Mouse (Mus musculus): ENCODE data around the gene Cdr2l. TPM values are rescaled to one million over a fixed set of nuclear protein-coding genes. Genes with fewer than 3 reads are reported as not detected.

Cdr2l gene
- total and polyA plus RNA-seq, 2 experiments from 2014 or later: 16.9 to 45.8 TPM

GRCm38 (mm10) chr11:115427482-115428331 is 46.0 kb downstream of the Cdr2l start:
- WGBS: 33% methylated on average over 20 of the region's 20 CpGs

GRCm38 (mm10) chr11:115429307-115429706 is 47.6 kb downstream of the Cdr2l start:
- H3K27ac ChIP-seq (ENCODE audit: low read depth, low read length): no peak overlapping the region
- H3K4me3 ChIP-seq (ENCODE audit: low read depth, low read length): no peak overlapping the region
- no peak overlapping the region for H3K4me2 ChIP-seq (ENCODE audit: low read depth)
- TF ChIP-seq CTCF (IDR thresholded peaks at IDR 0.05; ENCODE audit: low read depth): no peak
- 68% methylated on average over 7 of the region's 7 CpGs for WGBS
- peaks cover 9% of the 10 kb centered on the region; the same call in 1 of the 2 replicates for H3K4me1 ChIP-seq (ENCODE audit: insufficient read depth)
- no peak for ATAC-seq
- no peak overlapping the region for H3K9ac ChIP-seq
- no peaks in the 10 kb centered on the region for H3K9me3 ChIP-seq (ENCODE audit: low read length)
- DNase-seq: no peak
- peaks cover 62% of the 10 kb centered on the region for H3K36me3 ChIP-seq (ENCODE audit: insufficient read depth)
- H3K27me3 ChIP-seq (ENCODE audit: insufficient read depth, low read length): no peaks in the 10 kb centered on the region

More at GRCm38 (mm10) chr11:115427482-115428331, 46.0 kb downstream of the Cdr2l start:
- peak; percentile 87 for TF ChIP-seq CTCF (IDR thresholded peaks at IDR 0.05; ENCODE audit: low read depth)
- Histone ChIP-seq H3K9ac (peak overlapping the region; percentile 54), H3K27me3 (ENCODE audit: insufficient read depth, low read length) (no peaks in the 10 kb centered on the region), H3K4me1 (ENCODE audit: insufficient read depth) (peaks cover 9% of the 10 kb centered on the region; the same call in 1 of the 2 replicates), H3K36me3 (ENCODE audit: insufficient read depth) (peaks cover 60% of the 10 kb centered on the region), H3K4me2 (ENCODE audit: low read depth) (peak overlapping the region; percentile 39), H3K9me3 (ENCODE audit: low read length) (no peaks in the 10 kb centered on the region), H3K4me3 (ENCODE audit: low read depth, low read length) (peak overlapping the region; percentile 16; the same call in 1 of the 2 replicates), H3K27ac (ENCODE audit: low read depth, low read length) (peak overlapping the region; percentile 79)
- ATAC-seq: peak; percentile 93
- DNase-seq: peak; percentile 92

DNA sequence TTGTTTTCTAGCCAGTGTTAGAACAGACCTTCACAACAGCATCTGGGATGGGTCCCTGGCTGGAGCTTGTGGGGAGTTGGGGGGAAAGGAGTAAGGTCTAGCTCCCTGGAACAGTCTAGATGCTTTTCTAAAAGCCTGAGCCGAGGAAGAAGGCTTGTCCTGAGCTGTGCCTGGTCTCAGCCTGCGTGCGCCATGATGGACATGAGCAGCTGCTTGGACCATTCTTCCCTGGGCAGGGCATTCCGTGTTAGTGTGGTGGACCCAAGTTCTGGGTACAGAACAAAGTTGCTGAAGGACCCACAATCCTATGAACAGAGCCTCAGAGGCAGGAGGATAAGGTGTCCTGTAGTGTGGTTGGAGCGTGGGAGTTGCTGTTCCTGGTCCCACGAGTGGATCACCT is 48.8 kb downstream of the Cdr2l start:
- DNase-seq (no peak), ATAC-seq (no peak)
- WGBS: 92% methylated on average over 6 of the region's 6 CpGs
- peaks cover 50% of the 10 kb centered on the region for H3K36me3 ChIP-seq (ENCODE audit: insufficient read depth)
- H3K4me2 ChIP-seq (ENCODE audit: low read depth): no peak overlapping the region
- H3K4me1 ChIP-seq (ENCODE audit: insufficient read depth): peaks cover 12% of the 10 kb centered on the region; the same call in 1 of the 2 replicates
- no peaks in the 10 kb centered on the region for H3K27me3 ChIP-seq (ENCODE audit: insufficient read depth, low read length)
- H3K27ac ChIP-seq (ENCODE audit: low read depth, low read length): no peak overlapping the region
- H3K9me3 ChIP-seq (ENCODE audit: low read length): no peaks in the 10 kb centered on the region
- no peak overlapping the region for H3K4me3 ChIP-seq (ENCODE audit: low read depth, low read length)
- H3K9ac ChIP-seq: no peak overlapping the region
- no peak for TF ChIP-seq CTCF (IDR thresholded peaks at IDR 0.05; ENCODE audit: low read depth)

DNA sequence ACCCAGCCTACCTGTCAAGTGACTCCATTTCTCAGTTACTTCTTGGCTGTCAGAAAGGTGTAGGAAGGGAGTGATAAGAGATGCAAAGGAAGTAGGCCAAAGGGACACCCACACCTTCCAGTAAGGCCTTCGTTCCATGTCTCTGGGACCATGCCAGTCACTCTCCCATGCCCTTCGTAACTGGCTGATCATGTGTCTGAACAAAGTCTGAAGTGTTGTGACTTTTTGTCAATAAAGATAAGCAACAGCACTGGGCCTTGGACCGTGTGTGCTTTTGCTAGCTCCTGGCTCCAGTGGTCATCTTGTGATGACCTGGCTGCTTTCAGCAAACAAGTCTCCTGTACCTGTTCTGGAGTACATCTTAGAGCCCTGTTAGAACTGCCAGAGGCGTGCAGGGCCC is 51.1 kb downstream of the Cdr2l start:
- WGBS: 79% methylated on average over 4 of the region's 4 CpGs
- ATAC-seq: no peak
- no peak overlapping the region for H3K27ac ChIP-seq (ENCODE audit: low read depth, low read length)

DNA sequence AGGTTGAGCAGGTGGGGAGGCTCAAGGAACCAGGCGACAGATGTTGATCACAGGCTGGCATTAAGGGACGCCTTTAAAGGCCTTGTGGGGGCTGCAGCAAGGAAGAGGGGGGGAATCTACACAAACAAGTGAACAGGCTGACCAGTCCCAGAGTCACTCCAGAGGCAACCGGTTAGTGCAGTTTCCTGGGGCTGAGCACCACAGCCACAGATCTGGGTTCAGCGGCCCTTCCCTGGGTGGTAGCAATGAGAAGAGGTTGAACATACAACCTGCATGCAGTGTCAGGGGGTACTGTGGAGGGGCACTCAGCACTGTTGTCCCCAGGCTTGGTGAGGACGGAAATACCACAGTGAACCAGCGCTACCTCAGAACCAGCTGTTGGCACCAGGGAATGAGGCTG is 51.6 kb downstream of the Cdr2l start:
- no peak overlapping the region for H3K9ac ChIP-seq
- no peak overlapping the region for H3K4me2 ChIP-seq (ENCODE audit: low read depth)
- H3K27me3 ChIP-seq (ENCODE audit: insufficient read depth, low read length): no peaks in the 10 kb centered on the region
- no peak for TF ChIP-seq CTCF (IDR thresholded peaks at IDR 0.05; ENCODE audit: low read depth)
- peaks cover 5% of the 10 kb centered on the region; the same call in 1 of the 2 replicates for H3K4me1 ChIP-seq (ENCODE audit: insufficient read depth)
- no peak overlapping the region for H3K4me3 ChIP-seq (ENCODE audit: low read depth, low read length)
- 78% methylated on average over 6 of the region's 6 CpGs for WGBS
- peaks cover 38% of the 10 kb centered on the region for H3K36me3 ChIP-seq (ENCODE audit: insufficient read depth)
- H3K27ac ChIP-seq (ENCODE audit: low read depth, low read length): no peak overlapping the region
- H3K9me3 ChIP-seq (ENCODE audit: low read length): no peaks in the 10 kb centered on the region
- ATAC-seq (no peak), DNase-seq (no peak)

More for the DNA sequence above, 51.1 kb downstream of the Cdr2l start:
- no peak for DNase-seq
- H3K36me3 ChIP-seq (ENCODE audit: insufficient read depth): peaks cover 38% of the 10 kb centered on the region
- H3K27me3 ChIP-seq (ENCODE audit: insufficient read depth, low read length): no peaks in the 10 kb centered on the region
- TF ChIP-seq CTCF (IDR thresholded peaks at IDR 0.05; ENCODE audit: low read depth): no peak
- no peak overlapping the region for H3K9ac ChIP-seq
- H3K4me2 ChIP-seq (ENCODE audit: low read depth): no peak overlapping the region
- no peaks in the 10 kb centered on the region for H3K9me3 ChIP-seq (ENCODE audit: low read length)
- H3K4me1 ChIP-seq (ENCODE audit: insufficient read depth): peaks cover 8% of the 10 kb centered on the region; the same call in 1 of the 2 replicates
- no peak overlapping the region for H3K4me3 ChIP-seq (ENCODE audit: low read depth, low read length)

DNA sequence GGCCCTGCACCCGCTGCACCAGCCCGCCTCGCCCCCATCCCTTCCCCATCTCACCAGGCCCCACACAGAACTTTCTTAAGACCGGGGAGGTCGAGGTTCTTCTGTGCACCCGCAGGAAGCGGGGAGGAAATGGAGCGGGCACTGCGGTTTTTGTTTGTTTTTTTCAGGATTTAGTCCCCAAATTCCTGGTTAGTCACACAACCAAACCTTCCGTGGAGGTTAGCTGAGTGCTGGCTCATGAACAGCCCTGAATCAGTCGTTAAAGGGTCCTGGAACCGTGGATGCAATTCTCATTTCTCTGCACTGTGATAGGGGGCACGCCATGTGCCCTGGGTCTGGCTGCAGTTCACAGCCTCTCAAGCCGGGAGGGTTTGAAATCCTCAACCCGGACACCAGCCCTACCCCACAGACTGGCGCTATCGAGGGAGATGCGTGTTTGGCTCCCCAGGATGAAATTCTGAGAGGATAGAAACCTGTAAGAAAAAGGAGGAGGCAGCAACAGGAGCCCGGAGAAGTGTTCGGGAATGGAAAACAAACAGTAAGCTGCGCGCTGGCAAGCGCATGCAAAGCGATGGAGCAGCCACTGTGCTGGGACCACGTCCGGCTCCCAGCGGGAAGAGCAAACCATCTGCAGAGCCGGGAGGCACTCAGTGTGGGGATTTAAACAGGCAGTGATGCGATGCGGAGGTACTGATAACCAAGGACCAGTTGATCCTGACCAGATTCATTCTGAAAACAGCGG is 54.1 kb downstream of the Cdr2l start:
- Histone ChIP-seq H3K4me3 (ENCODE audit: low read depth, low read length) (peak overlapping the region; percentile 18), H3K27me3 (ENCODE audit: insufficient read depth, low read length) (no peaks in the 10 kb centered on the region), H3K27ac (ENCODE audit: low read depth, low read length) (no peak overlapping the region), H3K4me2 (ENCODE audit: low read depth) (peak overlapping the region; percentile 48), H3K36me3 (ENCODE audit: insufficient read depth) (peaks cover 22% of the 10 kb centered on the region), H3K9ac (peak overlapping the region; percentile 42), H3K9me3 (ENCODE audit: low read length) (no peaks in the 10 kb centered on the region), H3K4me1 (ENCODE audit: insufficient read depth) (peaks cover 5% of the 10 kb centered on the region; the same call in 1 of the 2 replicates)
- 5% methylated on average over 31 of the region's 31 CpGs for WGBS
- DNase-seq (peak; percentile 65), ATAC-seq (peak; percentile 76)
- TF ChIP-seq CTCF (IDR thresholded peaks at IDR 0.05; ENCODE audit: low read depth): no peak

Measured in forebrain, postnatal 0 days (tissue).